Mouse (Mus musculus) layer of hippocampus, postnatal 36 days (tissue): ENCODE measurements around the gene Bcor. TPM values are rescaled to one million over a fixed set of nuclear protein-coding genes. Genes with fewer than 3 reads are reported as not detected.

Experiments used
- DNase-seq, 2 experiments: peaks; one replicate each; pipeline ENCODE4 v3.0.0; 2022
- total RNA-seq, 2 experiments: library from RNA; stranded (reverse); gene quantifications; 2 replicates each; pipeline ENCODE4 v1.2.3; 2021

Bcor gene
- 10 to 100 TPM; 16.9 to 19.3 TPM for total RNA-seq

GRCm38 (mm10) chrX:12159981-12160656 lies at the start of gene Bcor:
Gene Bcor (minus strand): TSS chrX:12160355.
- no peak for DNase-seq

- no peak for DNase-seq
Measured at GRCm38 (mm10) chrX:12202951-12203350, 42.8 kb upstream of the Bcor start.

GRCm38 (mm10) chrX:12201111-12201510 lies 41.0 kb upstream of the Bcor start:
- no peak for DNase-seq

GRCm38 (mm10) chrX:12195234-12195919 lies 35.2 kb upstream of the Bcor start:
- no peak for DNase-seq

- no peak for DNase-seq
Measured at GRCm38 (mm10) chrX:12192343-12192742, 32.2 kb upstream of the Bcor start.

GRCm38 (mm10) chrX:12189511-12189910 lies 29.4 kb upstream of the Bcor start:
- DNase-seq, result no peak

GRCm38 (mm10) chrX:12175198-12175960 lies 15.2 kb upstream of the Bcor start:
- no peak for DNase-seq

GRCm38 (mm10) chrX:12170128-12170527 lies 10.0 kb upstream of the Bcor start:
- DNase-seq, result no peak

GRCm38 (mm10) chrX:12164591-12165529 lies 4.7 kb upstream of the Bcor start:
- DNase-seq, result peak in 1 of 2 experiments; percentile 20

GRCm38 (mm10) chrX:12159534-12159881 lies 647 bp downstream of the Bcor start:
- no peak for DNase-seq

- DNase-seq, result no peak
Measured at GRCm38 (mm10) chrX:12158821-12159533, 1.2 kb downstream of the Bcor start.

- no peak for DNase-seq
Measured at GRCm38 (mm10) chrX:12158244-12158820, 1.8 kb downstream of the Bcor start.

- DNase-seq, result no peak
Measured at GRCm38 (mm10) chrX:12157331-12157930, 2.7 kb downstream of the Bcor start.

- no peak for DNase-seq
Measured at GRCm38 (mm10) chrX:12155842-12156291, 4.3 kb downstream of the Bcor start.

GRCm38 (mm10) chrX:12155068-12155840 lies 4.9 kb downstream of the Bcor start:
- no peak for DNase-seq

- DNase-seq, result no peak
Measured at GRCm38 (mm10) chrX:12153141-12154095, 6.7 kb downstream of the Bcor start.

GRCm38 (mm10) chrX:12151996-12152904 lies 7.9 kb downstream of the Bcor start:
- DNase-seq, result no peak
